Mouse (Mus musculus): Measurements from ENCODE around the gene Abtb1.

Abtb1 gene

DNA sequence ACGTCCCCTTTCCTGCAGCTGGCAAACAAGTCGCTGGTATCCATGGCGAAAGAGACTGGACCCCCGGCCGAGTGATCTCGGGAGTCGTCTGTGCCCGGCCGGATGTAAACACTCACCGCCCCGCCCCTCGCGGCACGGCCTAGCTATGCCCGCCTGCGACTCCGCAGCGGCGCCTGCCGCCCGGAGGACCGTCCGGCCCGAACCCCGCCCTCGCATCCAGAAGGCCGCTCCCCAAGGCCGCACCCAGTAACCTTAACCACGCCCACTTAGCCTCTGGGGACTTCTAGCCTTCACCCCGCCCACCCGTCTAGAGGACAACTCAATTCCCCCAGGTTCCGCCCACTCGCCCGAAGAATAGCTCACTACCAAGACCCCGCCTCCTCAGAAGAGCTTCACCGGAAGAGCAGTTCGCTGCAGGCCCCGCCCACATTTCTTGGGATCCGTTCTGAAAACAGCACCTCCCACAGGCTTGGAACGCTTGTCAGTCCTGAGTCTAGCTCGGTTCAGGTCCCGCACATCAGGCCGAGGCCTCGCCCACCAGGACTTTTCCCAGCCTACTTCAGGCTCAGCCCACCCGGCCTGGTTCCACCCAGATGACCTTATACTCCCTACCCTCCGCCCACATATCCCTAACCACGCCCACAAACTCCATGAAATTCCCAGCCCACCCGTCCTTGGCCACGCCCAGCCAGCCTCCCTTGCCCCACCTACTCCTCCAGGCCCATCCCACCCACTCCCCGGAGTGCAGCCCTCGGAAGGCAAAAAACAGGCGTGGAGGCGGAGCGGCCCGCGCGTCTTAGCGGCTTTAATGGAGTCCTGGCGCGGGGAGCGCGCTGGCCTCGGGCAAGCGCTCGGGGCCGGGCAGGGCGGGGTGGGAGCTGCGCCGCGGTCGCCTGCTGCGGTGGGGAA, at the start of gene Abtb1:
Gene Abtb1 (minus strand): TSS at position 204 of the 909 bp plus-strand sequence.
- DNase-seq (ENCODE audit: low spot score), result peak; percentile 100

DNA sequence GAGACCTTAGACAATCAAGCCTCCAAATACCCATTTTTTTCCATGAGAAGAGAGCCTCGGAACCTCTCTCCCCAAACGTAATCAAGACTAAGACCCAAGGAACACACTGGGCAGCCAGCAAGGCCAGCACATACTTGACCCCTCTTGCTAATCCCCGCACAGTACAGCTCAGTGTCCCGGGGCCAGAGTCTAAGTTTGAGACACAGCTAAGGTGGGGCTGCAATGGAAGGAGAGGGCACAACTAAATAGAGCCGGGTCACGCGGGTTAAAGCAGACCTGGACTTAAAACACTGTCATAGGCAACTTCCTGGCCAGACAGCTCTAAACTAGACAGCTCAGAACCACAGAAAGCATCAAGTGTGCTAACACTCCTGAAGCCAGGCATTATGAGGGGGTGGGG, 49.0 kb upstream of the Abtb1 start:
- no peak for DNase-seq (ENCODE audit: low spot score)

- no peak for DNase-seq (ENCODE audit: low spot score)
Measured at GRCm38 (mm10) chr6:88889410-88890042, 47.7 kb upstream of the Abtb1 start.

GRCm38 (mm10) chr6:88886417-88886967, 44.7 kb upstream of the Abtb1 start:
- no peak for DNase-seq (ENCODE audit: low spot score)

DNA sequence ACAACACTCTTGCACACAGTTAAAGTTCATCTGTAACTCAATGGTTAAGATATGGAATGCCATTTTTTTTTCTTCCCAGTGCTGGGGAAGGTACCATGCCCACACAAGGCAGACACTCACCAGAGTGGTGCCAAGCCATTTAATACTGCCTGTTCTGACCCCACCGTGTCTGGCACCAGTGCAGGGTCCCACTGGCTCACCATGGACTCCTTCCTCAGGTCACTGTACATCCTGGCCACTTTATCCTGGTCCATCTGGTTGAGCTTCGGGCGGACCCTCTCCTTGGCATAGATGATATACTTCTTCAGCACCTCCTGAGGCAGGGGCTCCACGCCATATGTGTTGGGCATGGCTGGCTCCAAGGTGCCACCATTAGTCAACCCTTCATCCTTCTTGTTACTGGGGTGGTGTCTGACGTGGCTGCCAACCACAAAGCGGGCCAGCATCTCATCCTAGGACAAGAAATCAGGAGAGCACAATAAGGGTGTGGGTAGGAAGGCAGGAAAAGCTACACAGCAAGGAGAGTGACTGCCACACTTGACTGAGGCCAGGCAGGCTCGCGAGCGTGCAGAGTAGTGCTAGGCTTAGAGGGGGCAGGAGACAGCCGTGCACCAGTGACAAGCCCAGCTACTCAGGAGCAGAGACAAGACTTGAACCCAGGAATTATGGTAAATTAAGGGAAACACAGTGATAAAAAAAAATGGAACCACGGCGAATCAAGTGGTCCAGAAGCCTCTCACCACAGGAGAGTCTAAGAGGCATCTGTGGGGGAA, 44.0 kb upstream of the Abtb1 start:
- no peak for DNase-seq (ENCODE audit: low spot score)

DNA sequence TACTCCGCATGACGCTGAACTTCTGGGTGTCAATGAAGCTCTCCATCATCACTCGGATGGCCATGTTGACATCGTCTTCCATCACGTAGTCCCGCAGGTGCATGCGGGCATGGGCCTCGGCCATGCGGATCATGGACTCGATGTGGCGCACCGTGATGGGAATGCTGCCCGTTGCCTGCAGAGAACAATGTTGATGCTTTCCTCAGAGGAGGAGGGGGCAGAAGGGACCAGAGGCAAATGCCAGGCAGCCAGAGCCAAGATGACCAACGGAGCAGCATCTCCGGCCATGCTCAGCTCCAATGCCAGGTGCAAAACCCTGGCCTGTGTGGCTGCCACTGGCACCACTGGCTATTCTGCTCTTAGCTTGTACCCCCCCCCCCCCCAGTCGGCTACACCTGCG, 42.9 kb upstream of the Abtb1 start:
- DNase-seq (ENCODE audit: low spot score), result no peak

- no peak for DNase-seq (ENCODE audit: low spot score)
Measured at GRCm38 (mm10) chr6:88884195-88884594, 42.4 kb upstream of the Abtb1 start.

GRCm38 (mm10) chr6:88881334-88881733, 39.5 kb upstream of the Abtb1 start:
- no peak for DNase-seq (ENCODE audit: low spot score)

GRCm38 (mm10) chr6:88879471-88879870, 37.7 kb upstream of the Abtb1 start:
- DNase-seq (ENCODE audit: low spot score), result no peak

GRCm38 (mm10) chr6:88874868-88875508, 33.2 kb upstream of the Abtb1 start, which contains the start of gene Podxl2:
Gene Podxl2, minus strand, starts transcription at chr6:88875044.
- peak; percentile 43 for DNase-seq (ENCODE audit: low spot score)

DNA sequence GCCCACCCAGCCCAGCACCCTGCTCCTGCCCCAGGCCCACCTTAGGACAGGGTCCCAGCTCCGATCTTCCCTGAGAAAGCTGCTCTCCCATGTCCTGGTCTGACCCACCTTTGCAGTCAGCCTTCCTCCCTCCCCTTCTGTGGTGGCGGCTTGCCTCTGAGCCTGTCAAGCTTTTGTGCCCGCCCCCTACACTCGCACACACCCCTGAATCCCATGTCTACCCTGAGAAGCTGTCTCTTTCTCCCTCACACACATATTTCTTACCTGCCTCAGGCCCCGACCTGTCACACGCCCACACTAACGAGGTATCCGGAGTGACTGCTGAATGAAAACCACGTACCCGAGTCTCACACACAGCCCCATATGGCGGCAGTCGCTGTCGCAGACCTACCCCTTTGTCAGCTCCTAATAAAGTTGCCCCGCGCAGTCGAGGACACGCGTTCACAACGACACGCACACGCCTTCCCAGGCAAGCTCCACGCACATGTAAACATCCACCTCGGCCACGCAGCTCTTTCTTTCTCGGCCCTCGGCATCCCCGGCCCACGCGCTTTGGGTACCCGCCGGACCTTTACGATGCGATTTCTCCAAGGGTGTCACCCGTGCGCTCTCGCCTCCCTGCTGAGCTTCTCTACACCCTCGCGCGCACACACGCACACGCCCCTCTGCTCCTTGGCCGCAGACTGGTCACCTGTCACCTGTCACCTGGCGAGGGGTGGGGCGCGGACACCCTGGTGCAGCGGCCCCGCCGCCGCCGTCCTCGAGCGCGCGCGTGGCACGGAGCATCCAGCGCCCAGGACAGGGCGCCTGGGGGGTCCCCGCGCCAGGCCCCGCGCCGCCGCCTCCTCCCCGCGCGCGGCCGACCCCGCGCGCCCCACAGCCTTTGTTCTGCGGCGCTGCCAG, 32.4 kb upstream of the Abtb1 start:
- no peak for DNase-seq (ENCODE audit: low spot score)

DNA sequence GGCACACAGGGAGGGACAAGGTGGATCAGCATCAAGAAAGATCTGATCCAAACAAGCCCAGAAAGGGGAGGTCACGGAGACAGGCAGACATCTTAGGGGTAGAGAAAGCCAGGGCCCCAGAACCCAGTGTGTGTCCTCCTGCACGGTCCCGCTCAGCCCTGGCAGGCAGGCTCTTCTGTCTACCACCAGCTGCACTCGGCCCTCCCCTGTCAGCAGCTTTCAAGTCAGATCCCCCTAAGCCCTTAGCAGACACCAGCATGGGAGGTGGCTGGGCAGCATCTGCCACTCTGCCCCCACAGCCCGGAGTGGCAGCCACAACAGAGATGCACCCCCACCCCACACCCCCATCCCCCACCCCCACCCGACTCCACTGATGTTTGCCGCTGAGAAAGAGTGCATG, 31.0 kb upstream of the Abtb1 start:
- DNase-seq (ENCODE audit: low spot score), result no peak

DNA sequence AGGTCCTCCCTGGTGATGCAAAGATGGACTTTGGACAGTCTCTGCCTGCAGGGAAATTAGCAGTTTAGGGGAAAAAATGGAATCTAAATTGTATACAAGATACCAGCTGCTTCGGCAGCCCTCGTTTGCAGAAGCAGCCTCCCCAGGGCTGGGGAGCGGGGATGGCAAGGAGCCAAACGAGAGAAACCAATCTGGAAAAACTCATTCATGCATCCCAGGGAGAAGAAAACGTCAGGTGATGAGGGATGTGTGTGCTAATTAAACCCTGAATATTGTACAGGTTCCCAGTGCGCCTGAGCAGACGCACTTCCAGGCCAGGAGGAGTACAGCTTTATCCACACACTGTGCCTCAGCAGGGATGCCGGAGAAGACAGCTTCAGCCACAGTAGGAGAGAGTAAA, 29.8 kb upstream of the Abtb1 start:
- DNase-seq (ENCODE audit: low spot score), result no peak

DNA sequence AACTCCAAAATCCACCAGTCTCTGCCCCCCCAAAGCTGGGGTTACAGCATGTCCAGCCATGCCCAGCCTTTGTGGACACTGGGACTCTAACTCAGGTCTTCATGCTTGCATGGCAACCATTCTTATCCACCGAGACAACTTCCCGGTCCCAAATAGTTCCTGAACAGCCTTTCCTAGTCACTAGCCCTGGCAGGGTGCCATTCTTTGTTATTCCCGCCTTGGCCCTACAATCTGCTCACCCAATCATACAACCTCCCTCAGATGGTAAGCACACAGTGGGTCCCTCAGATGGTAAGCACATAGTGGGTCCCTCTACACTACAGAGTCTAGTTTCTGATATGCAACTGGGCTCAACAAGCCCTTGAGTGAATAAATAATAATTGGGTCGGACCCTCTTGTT, 28.8 kb upstream of the Abtb1 start:
- no peak for DNase-seq (ENCODE audit: low spot score)

GRCm38 (mm10) chr6:88869459-88869858, 27.7 kb upstream of the Abtb1 start:
- DNase-seq (ENCODE audit: low spot score), result no peak

GRCm38 (mm10) chr6:88865704-88866103, 23.9 kb upstream of the Abtb1 start:
- no peak for DNase-seq (ENCODE audit: low spot score)

GRCm38 (mm10) chr6:88860914-88861313, 19.1 kb upstream of the Abtb1 start:
- DNase-seq (ENCODE audit: low spot score), result peak; percentile 32

GRCm38 (mm10) chr6:88858341-88858740, 16.6 kb upstream of the Abtb1 start:
- no peak for DNase-seq (ENCODE audit: low spot score)

DNA sequence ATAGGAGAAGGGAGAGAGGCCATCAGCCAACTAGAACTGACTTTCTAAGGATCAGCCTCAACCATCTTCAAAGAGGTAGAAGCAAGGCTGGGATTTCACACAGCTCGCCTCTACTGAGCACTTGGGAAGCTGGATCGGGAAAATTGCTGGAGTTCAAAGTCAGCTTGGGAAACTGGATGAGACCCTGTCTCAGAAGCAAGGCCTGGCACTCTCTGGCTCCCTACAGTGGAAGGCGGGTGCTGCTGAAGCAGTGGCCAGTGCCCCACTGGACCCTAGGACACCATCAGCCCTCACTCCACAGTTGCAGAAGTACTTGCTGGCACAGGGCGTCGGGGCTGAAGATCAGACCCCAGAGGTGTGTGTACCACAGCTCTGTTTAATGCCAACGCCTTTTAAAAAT, 16.0 kb upstream of the Abtb1 start:
- DNase-seq (ENCODE audit: low spot score), result no peak

DNA sequence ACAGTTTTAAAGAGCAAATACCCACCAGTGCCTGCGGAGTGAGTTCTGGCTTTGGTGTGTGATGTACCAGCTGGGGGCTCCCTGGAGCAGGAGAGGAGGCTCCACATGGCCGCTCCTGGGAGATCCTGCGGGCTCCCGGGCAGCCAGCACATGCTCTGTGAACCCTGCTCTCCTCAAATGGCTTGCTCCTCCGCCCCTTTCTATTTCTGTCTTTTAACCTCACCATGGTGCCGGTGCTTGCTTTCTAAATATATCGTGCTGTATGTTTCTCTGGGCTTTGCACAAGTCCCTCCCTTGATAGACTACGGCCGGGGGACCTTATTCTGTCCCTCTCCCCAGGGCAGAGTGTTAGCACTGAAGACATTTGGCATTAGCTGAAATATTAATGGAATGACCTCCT, 15.5 kb upstream of the Abtb1 start:
- DNase-seq (ENCODE audit: low spot score), result no peak

- DNase-seq (ENCODE audit: low spot score), result peak; percentile 54
Measured at GRCm38 (mm10) chr6:88855636-88856035, 13.9 kb upstream of the Abtb1 start.
